ENCODE assay signal across 21 mouse cellular contexts in the genomic region with DNA sequence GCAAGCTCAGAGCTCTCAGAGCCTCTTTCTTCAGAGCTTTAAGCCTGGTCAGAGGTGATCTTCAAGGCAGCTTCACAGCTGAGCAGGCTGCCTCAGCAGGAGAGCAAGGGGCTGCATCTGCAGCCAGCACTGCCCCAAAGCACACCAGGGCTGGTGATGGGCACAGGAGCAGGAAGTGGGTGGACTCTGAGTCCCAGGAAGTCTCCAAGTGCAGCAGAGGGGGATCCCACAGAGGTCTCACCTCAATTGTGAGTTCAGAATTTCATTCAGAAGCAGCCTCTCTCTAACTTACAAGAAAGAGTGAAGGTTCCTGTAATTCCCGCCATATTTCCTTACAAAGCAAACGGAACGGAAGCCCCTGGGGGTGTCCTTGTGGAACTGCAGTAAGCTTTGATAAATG.
DNase-seq lines count a peak whose midpoint lies in the region; ATAC-seq and TF ChIP-seq lines count a peak whose summit lies in the region.
"Had no signal": no experiment of that assay in that cellular context is flagged by ENCODE, and none has a peak within 500 bp of the region (broad histone marks: within the 10 kb centered on the region; RNA-seq: fewer than 3 reads in every experiment).

No protein-coding gene starts in this region.

- H3K4me3 ChIP-seq in CH12.LX (replicated peaks in 1 of 3; ENCODE audit: low read depth in 2 of 3, low read length in 2 of 3, poor library complexity in 1 of 3), result no peak overlapping the region
- no peak overlapping the region for H3K4me3 ChIP-seq in limb, embryonic 10.5 days
- H3K4me3 ChIP-seq in heart, embryonic 10.5 days, result no peak overlapping the region
- no peak overlapping the region for H3K4me3 ChIP-seq in lung, adult 2 months (replicated peaks; ENCODE audit: extremely low read depth, low read depth, low read length)
- H3K4me3 ChIP-seq in heart, adult 2 months, result no peak overlapping the region
- H3K4me3 ChIP-seq: embryonic facial prominence, embryonic 13.5 days; forebrain, embryonic 12.5 days; hindbrain, embryonic 12.5 days had no signal

- 83% methylated on average over 3 of the region's 3 CpGs for WGBS in limb, embryonic 10.5 days
- 86% methylated on average over 3 of the region's 3 CpGs for WGBS in heart, embryonic 10.5 days
- WGBS in lung, adult 2 months, result 80% methylated on average over 3 of the region's 3 CpGs
- WGBS in heart, adult 2 months, result 82% methylated on average over 3 of the region's 3 CpGs

- H3K36me3 ChIP-seq in CH12.LX (replicated peaks in 1 of 2; ENCODE audit: control insufficient read depth in 1 of 2, insufficient read depth in 1 of 2, low read length in 1 of 2), result peaks cover 0 to 8% of the 10 kb centered on the region in 2 experiments
- H3K36me3 ChIP-seq in limb, embryonic 10.5 days, result no peaks in the 10 kb centered on the region
- H3K36me3 ChIP-seq in heart, embryonic 10.5 days, result no peaks in the 10 kb centered on the region
- no peaks in the 10 kb centered on the region for H3K36me3 ChIP-seq in heart, adult 2 months (ENCODE audit: control insufficient read depth, insufficient read depth, low read length)
- H3K36me3 ChIP-seq: embryonic facial prominence, embryonic 13.5 days; forebrain, embryonic 12.5 days; hindbrain, embryonic 12.5 days had no signal

- no peak for TF ChIP-seq RAD21 in CH12.LX (IDR thresholded peaks at IDR 0.05; ENCODE audit: low read depth, low read length)

- no peak for TF ChIP-seq CTCF in CH12.LX (conservative IDR thresholded peaks at IDR 0.05 in 1 of 2, IDR thresholded peaks at IDR 0.05 in 1 of 2; ENCODE audit: low read depth in 2 of 2, low read length in 2 of 2)
- TF ChIP-seq CTCF in lung, adult 2 months (IDR thresholded peaks at IDR 0.05; ENCODE audit: insufficient read depth, low read length), result no peak
- TF ChIP-seq CTCF in heart, adult 2 months (IDR thresholded peaks at IDR 0.05), result no peak

- dilution Hi-C loops in CH12.LX (cut with MboI; ENCODE audit: extremely low pct_ligation_motif_present, extremely low pct_unique_long_range_greater_than_20kb, low sequenced_read_pairs), result no loop called here

- H3K27ac ChIP-seq in CH12.LX (ENCODE audit: insufficient read depth, low read depth), result no peak overlapping the region
- peak overlapping the region; percentile 19; the same call in 1 of the 2 replicates for H3K27ac ChIP-seq in limb, embryonic 10.5 days
- no peak overlapping the region for H3K27ac ChIP-seq in heart, embryonic 10.5 days
- H3K27ac ChIP-seq in heart, adult 2 months, result no peak overlapping the region
- H3K27ac ChIP-seq: embryonic facial prominence, embryonic 13.5 days; forebrain, embryonic 12.5 days; hindbrain, embryonic 12.5 days had no signal

- no peak overlapping the region for H3K4me2 ChIP-seq in CH12.LX (ENCODE audit: insufficient read depth, low read depth, poor library complexity, severe bottlenecking)
- H3K4me2 ChIP-seq: embryonic facial prominence, embryonic 13.5 days; forebrain, embryonic 12.5 days; hindbrain, embryonic 12.5 days had no signal

- H3K27me3 ChIP-seq in CH12.LX (replicated peaks), result no peaks in the 10 kb centered on the region
- H3K27me3 ChIP-seq in limb, embryonic 10.5 days (ENCODE audit: low read depth, poor library complexity, severe bottlenecking), result no peaks in the 10 kb centered on the region
- no peaks in the 10 kb centered on the region for H3K27me3 ChIP-seq in heart, embryonic 10.5 days (ENCODE audit: insufficient read depth, poor library complexity, severe bottlenecking)
- no peaks in the 10 kb centered on the region for H3K27me3 ChIP-seq in heart, adult 2 months (ENCODE audit: control insufficient read depth, insufficient read depth, low read length)
- H3K27me3 ChIP-seq: embryonic facial prominence, embryonic 13.5 days; forebrain, embryonic 12.5 days; hindbrain, embryonic 12.5 days had no signal

- no peak overlapping the region for H3K9ac ChIP-seq in CH12.LX (ENCODE audit: insufficient read depth, low read depth)
- no peak overlapping the region for H3K9ac ChIP-seq in heart, adult 2 months (ENCODE audit: low read depth, low read length)
- H3K9ac ChIP-seq: embryonic facial prominence, embryonic 13.5 days; forebrain, embryonic 12.5 days; hindbrain, embryonic 12.5 days had no signal

- ATAC-seq in activated CD4-positive, CD25-positive, alpha-beta regulatory T cell, adult 4 months, result peak; percentile 66
- ATAC-seq: forebrain, embryonic 16.5 days; hindbrain, embryonic 16.5 days; intestine, embryonic 16.5 days; Patski had no signal

- no peaks in the 10 kb centered on the region for H3K9me3 ChIP-seq in CH12.LX (replicated peaks; ENCODE audit: low read length)
- H3K9me3 ChIP-seq in limb, embryonic 10.5 days (replicated peaks), result no peaks in the 10 kb centered on the region
- no peaks in the 10 kb centered on the region for H3K9me3 ChIP-seq in heart, embryonic 10.5 days
- H3K9me3 ChIP-seq: forebrain, embryonic 12.5 days; hindbrain, embryonic 12.5 days had no signal

- intact Hi-C loops in heart, adult 2 months (cut with DNase I), result loop anchor here (10.0 kb wide), 1 partner anchor 135 kb away; no protein-coding TSS in a partner anchor

- TF ChIP-seq EP300 in CH12.LX (IDR thresholded peaks at IDR 0.05; ENCODE audit: low read length), result no peak
- TF ChIP-seq EP300 in heart, adult 2 months (IDR thresholded peaks at IDR 0.05; ENCODE audit: insufficient read depth, low read depth, low read length), result no peak

- TF ChIP-seq POLR2A in CH12.LX (IDR thresholded peaks at IDR 0.05; ENCODE audit: low read depth, low read length), result no peak
- TF ChIP-seq POLR2A in lung, adult 2 months (IDR thresholded peaks at IDR 0.05; ENCODE audit: borderline replicate concordance, extremely low read depth, low read depth, low read length), result no peak
- no peak for TF ChIP-seq POLR2A in heart, adult 2 months (IDR thresholded peaks at IDR 0.05; ENCODE audit: insufficient read depth, low read depth, low read length)

- no peaks in the 10 kb centered on the region for H3K79me2 ChIP-seq in CH12.LX (replicated peaks; ENCODE audit: control insufficient read depth, extremely low read depth, insufficient read depth, poor library complexity, severe bottlenecking)
- H3K79me2 ChIP-seq in heart, adult 2 months (replicated peaks; ENCODE audit: control insufficient read depth, insufficient read depth, low read length), result no peaks in the 10 kb centered on the region

- H3K4me1 ChIP-seq in CH12.LX (ENCODE audit: control insufficient read depth in 1 of 2, insufficient read depth in 2 of 2), result peaks cover 9 to 28% of the 10 kb centered on the region in 2 experiments
- H3K4me1 ChIP-seq in limb, embryonic 10.5 days, result peaks cover 12% of the 10 kb centered on the region; the same call in 1 of the 2 replicates
- H3K4me1 ChIP-seq in heart, embryonic 10.5 days, result no peaks in the 10 kb centered on the region
- no peaks in the 10 kb centered on the region; the same call in 1 of the 2 replicates for H3K4me1 ChIP-seq in lung, adult 2 months (ENCODE audit: control insufficient read depth, insufficient read depth, low read length)
- no peaks in the 10 kb centered on the region for H3K4me1 ChIP-seq in heart, adult 2 months (ENCODE audit: control insufficient read depth, insufficient read depth, low read length)
- H3K4me1 ChIP-seq: embryonic facial prominence, embryonic 13.5 days had no signal

- no peak for DNase-seq in CH12.LX (ENCODE audit: extremely low read depth)
- no peak for DNase-seq in limb, embryonic 10.5 days (ENCODE audit: low spot score)
- no peak for DNase-seq in adrenal gland, postnatal 36 days
- no peak for DNase-seq in heart, embryonic 10.5 days (ENCODE audit: low spot score)
- DNase-seq in lung, adult 2 months, result no peak
- no peak for DNase-seq in heart, adult 2 months
- DNase-seq: adrenal gland, postnatal 10 days; cerebellum, adult 18-20 months; cerebellum, adult 9-11 months; cerebellum, postnatal 36 days; gastrocnemius, postnatal 10 days; heart, postnatal 10 days; heart, postnatal 4 days had no signal

- in situ Hi-C loops in CH12.LX (cut with MboI; ENCODE audit: low pct_ligation_motif_present, low pct_unique_long_range_greater_than_20kb, low sequenced_read_pairs), result loop anchor here (10.0 to 25.0 kb wide), 2 partner anchors 65 to 388 kb away; partner anchors contain the start of gene Hdac7

TF ChIP-seq in CH12.LX, 34 proteins besides CTCF, POLR2A, EP300 and RAD21:
- TF ChIP-seq MEF2A (IDR thresholded peaks at IDR 0.05; ENCODE audit: borderline replicate concordance, low read depth, low read length), result no peak
- 0 out of 2 replicates have a peak, but pooled peaks have one; percentile 45 for TF ChIP-seq CHD1 (IDR thresholded peaks at IDR 0.05; ENCODE audit: low read depth, low read length)
- TF ChIP-seq POLR2AphosphoS2 (IDR thresholded peaks at IDR 0.05; ENCODE audit: low read depth, low read length), result no peak
- no peak for TF ChIP-seq KAT2A (IDR thresholded peaks at IDR 0.05; ENCODE audit: insufficient replicate concordance, low read length)
- 0 out of 2 replicates have a peak, but pooled peaks have one; percentile 31 for TF ChIP-seq MAX (IDR thresholded peaks at IDR 0.05; ENCODE audit: low read length)
- no peak for TF ChIP-seq ZNF384 (IDR thresholded peaks at IDR 0.05; ENCODE audit: low read depth, low read length)
- TF ChIP-seq ELF1 (IDR thresholded peaks at IDR 0.05; ENCODE audit: low read depth, low read length), result peak; percentile 64
- TF ChIP-seq HCFC1 (IDR thresholded peaks at IDR 0.05; ENCODE audit: low read depth, low read length), result 0 out of 2 replicates have a peak, but pooled peaks have one; percentile 9
- TF ChIP-seq NRF1 (IDR thresholded peaks at IDR 0.05; ENCODE audit: low read depth, low read length), result no peak
- TF ChIP-seq NELFE (IDR thresholded peaks at IDR 0.05; ENCODE audit: low read depth, low read length), result 0 out of 2 replicates have a peak, but pooled peaks have one; percentile 14
- no peak for TF ChIP-seq MYC (IDR thresholded peaks at IDR 0.05; ENCODE audit: low read depth, low read length)
- no peak for TF ChIP-seq JUND (conservative IDR thresholded peaks at IDR 0.05; ENCODE audit: low read depth, low read length)
